Mouse (Mus musculus) forebrain, embryonic 16.5 days (tissue): ENCODE measurements around the gene 4931409K22Rik. TPM values are rescaled to one million over a fixed set of nuclear protein-coding genes. Genes with fewer than 3 reads are reported as not detected.
"Not testable (repeated sequence)": the region's sequence is repeated elsewhere in the genome, so short reads cannot be mapped to it uniquely, and the experiment has no call there.

Experiments used
- ATAC-seq: fragments of 200-750 bp; cut with Nextera tagmentation; 2 replicates; pipeline ENCODE4 v1.8.0; 2017; ENCODE audit warnings: mild to moderate bottlenecking, moderate library complexity
- H3K27ac ChIP-seq: fragments of 300-500 bp; sonication (generic); 2 replicates; pipeline ENCODE4 v1.5.1; 2014; ENCODE audit warnings: low read length, control low read depth
- H3K27me3 ChIP-seq: fragments of 300-500 bp; sonication (generic); replicated peaks from 2 replicates; pipeline ENCODE4 v1.6.1; 2014; ENCODE audit warnings: low read length; ENCODE audit not compliant: control insufficient read depth, insufficient read depth
- H3K36me3 ChIP-seq: fragments of 300-500 bp; sonication (generic); 2 replicates; pipeline ENCODE4 v1.6.1; 2014; ENCODE audit not compliant: control insufficient read depth, insufficient read depth
- H3K4me1 ChIP-seq: fragments of 300-500 bp; sonication (generic); replicated peaks from 2 replicates; pipeline ENCODE4 v1.6.1; 2014; ENCODE audit warnings: low read length; ENCODE audit not compliant: control insufficient read depth, insufficient read depth
- H3K4me2 ChIP-seq: fragments of 300-500 bp; sonication (generic); 2 replicates; pipeline ENCODE4 v1.6.1; 2014; ENCODE audit warnings: mild to moderate bottlenecking, low read length, control low read depth
- H3K4me3 ChIP-seq: fragments of 300-500 bp; sonication (generic); replicated peaks from 2 replicates; pipeline ENCODE4 v1.5.1; 2014; ENCODE audit warnings: mild to moderate bottlenecking, low read length, control low read depth
- H3K9ac ChIP-seq: fragments of 300-500 bp; sonication (generic); replicated peaks from 2 replicates; pipeline ENCODE4 v1.6.1; 2014; ENCODE audit warnings: low read depth, low read length, control low read depth
- H3K9me3 ChIP-seq: fragments of 300-500 bp; sonication (generic); 2 replicates; pipeline ENCODE4 v1.6.1; 2016; ENCODE audit warnings: low read length; ENCODE audit not compliant: control insufficient read depth
- WGBS: fragments of 180-500 bp; shearing (Covaris S2); extraction: QIAGEN DNeasy Blood & Tissue Kit; methylation state at CpG from one replicate; pipeline ENCODE4 v1.1.7; 2014; 5-methylcytosine and 5-hydroxymethylcytosine counted together
- polyA plus RNA-seq: library from polyadenylated mRNA; unstranded; fragments of >200 nt; fragmentation: Nextera tagmentation; extraction: Ambion mirVana; gene quantifications from 2 replicates; pipeline ENCODE4 v1.2.1, GENCODE M21; 2015

The 4931409K22Rik gene
- polyA plus RNA-seq, 1 experiment from 2014 or later = 0.35 TPM

DNA sequence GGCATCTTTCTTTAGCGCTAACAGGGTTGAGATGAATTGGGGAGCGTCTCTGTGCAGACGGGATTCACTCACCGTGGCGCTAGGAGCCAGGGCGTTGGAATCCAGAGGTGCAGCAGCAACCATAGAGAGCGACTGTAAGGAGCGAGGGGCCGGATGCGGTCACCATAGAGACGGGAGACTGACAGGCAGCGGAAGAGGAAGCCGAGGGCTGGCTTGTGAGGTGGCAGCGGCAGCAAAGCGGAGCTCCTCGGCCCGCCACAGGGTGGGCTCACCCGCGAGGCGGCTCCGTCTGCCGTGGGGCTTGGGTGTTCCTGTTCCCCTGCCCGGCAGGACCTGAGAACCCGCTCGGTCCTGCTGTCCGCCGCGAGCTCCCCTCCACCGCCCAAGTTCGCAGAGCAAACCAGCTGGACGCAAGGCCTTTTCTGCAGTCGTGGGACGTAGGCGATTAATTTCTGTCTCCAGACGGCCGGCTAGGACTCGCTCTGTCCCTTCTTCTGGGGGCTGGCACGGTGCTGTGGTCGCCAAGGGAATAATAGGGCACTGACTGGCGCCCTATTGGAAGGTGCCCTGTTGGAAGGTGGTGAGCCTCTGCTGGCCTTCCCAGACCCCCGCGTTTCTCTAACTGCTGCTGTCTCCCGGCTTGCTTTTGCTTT lies 30.1 kb upstream of the 4931409K22Rik start, which contains the start of gene Chpf2:
Gene Chpf2, plus strand, starts transcription at position 195 of the 653 bp plus-strand sequence.
- Histone ChIP-seq H3K27me3 (no peaks in the 10 kb centered on the region), H3K9ac (peak within 1 kb of the TSS; percentile 86), H3K9me3 (no peaks in the 10 kb centered on the region), H3K36me3 (peaks cover 5% of the 10 kb centered on the region), H3K27ac (peak within 1 kb of the TSS; percentile 75), H3K4me1 (peaks cover 24% of the 10 kb centered on the region), H3K4me3 (peak within 1 kb of the TSS; percentile 73), H3K4me2 (peak within 1 kb of the TSS; percentile 72)
- under 1% methylated on average over 43 of the region's 43 CpGs for WGBS
- ATAC-seq = peak; percentile 96

- ATAC-seq = peak; percentile 35
- H3K4me2 ChIP-seq = peak overlapping the region; percentile 72
- H3K9ac ChIP-seq = peak overlapping the region; percentile 86
- H3K27me3 ChIP-seq = no peaks in the 10 kb centered on the region
- WGBS = 9% methylated on average over 8 of the region's 8 CpGs
- peak overlapping the region; percentile 73 for H3K4me3 ChIP-seq
- peaks cover 2% of the 10 kb centered on the region; the same call in 1 of the 2 replicates for H3K36me3 ChIP-seq
- peak overlapping the region; percentile 7 for H3K27ac ChIP-seq
- peaks cover 19% of the 10 kb centered on the region for H3K4me1 ChIP-seq
- H3K9me3 ChIP-seq = no peaks in the 10 kb centered on the region
These were observed 29.5 kb upstream of the 4931409K22Rik start for GRCm38 (mm10) chr5:24586106-24586505.

DNA sequence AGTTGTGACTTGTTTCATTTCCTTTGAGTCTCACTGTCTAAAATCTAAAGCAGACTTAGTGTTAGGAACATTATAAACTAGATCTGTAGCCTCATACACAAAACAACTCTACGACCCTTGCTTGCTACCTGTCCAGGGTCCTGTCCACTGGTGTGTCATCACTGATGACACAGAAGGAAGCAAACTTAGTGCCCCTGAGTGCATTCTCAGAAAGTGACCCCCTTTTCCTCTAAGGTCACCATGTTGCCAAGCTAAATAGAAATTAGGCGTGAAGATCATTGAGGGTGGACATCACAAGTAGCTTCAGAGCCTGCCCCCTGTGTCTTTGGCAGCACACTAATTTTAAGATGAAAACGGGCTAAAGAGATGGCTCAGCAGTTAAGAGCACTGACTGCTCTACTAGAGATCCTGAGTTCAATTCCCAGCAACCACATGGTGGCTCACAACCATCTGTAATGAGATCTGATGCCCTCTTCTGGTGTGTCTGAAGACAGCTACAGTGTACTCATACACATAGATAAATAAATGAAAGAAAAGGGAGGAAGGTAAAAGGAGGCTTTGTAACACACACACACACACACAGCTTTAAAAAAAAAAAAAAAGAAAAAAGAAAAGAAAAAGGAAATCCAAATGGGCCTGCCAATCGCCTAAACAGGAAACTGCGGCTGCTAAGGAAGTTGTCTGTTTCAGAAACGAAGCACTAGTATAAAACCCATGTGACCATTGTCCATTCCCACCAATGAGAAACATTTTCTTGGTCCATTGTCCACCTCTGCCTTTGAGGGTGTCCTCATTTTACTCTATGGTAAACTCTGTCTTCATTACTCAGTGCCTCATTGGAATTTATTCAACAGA lies 21.7 kb upstream of the 4931409K22Rik start:
- Histone ChIP-seq H3K4me2 (peak overlapping the region; percentile 75), H3K36me3 (0 out of 2 replicates have a peak, but pooled peaks cover 9% of the 10 kb centered on the region), H3K4me3 (peak overlapping the region; percentile 49), H3K27me3 (no peaks in the 10 kb centered on the region), H3K4me1 (peaks cover 14% of the 10 kb centered on the region), H3K27ac (no peak overlapping the region), H3K9me3 (no peaks in the 10 kb centered on the region), H3K9ac (peak overlapping the region; percentile 45; the same call in 1 of the 2 replicates)
- 71% methylated on average over 6 of the region's 6 CpGs for whole genome bisulfite sequencing
- no peak for ATAC-seq

GRCm38 (mm10) chr5:24577183-24577929 lies 20.7 kb upstream of the 4931409K22Rik start, which contains the start of gene Abcf2:
Abcf2 (minus strand) TSS chr5:24577467.
- Histone ChIP-seq H3K27ac (peak within 1 kb of the TSS; percentile 71; the same call in 1 of the 2 replicates), H3K36me3 (peaks cover 13% of the 10 kb centered on the region; the same call in 1 of the 2 replicates), H3K4me1 (peaks cover 14% of the 10 kb centered on the region), H3K9ac (peak within 1 kb of the TSS; percentile 72), H3K9me3 (no peaks in the 10 kb centered on the region), H3K27me3 (no peaks in the 10 kb centered on the region), H3K4me3 (peak within 1 kb of the TSS; percentile 79), H3K4me2 (peak within 1 kb of the TSS; percentile 97)
- peak; percentile 97 for ATAC-seq
- WGBS = under 1% methylated on average over 48 of the region's 48 CpGs

DNA sequence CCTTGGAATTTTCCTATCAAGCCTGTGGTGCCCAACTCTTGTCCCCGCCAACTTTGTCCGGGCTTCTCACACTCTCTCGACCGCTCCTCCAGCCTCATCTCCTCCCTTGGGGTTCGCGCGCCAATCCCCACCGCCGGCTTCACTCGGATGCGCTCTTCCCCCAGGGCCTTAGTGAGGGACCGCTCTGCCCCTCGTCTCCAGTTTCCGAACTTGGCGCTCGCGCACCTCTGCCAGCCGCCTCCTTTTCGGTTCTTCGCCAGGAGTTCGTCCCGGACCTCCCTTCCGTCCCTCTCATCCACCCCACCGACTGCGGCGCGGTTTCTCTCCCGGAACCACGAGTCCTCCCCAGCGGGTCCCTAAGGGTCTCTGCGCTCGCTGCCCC lies 20.2 kb upstream of the 4931409K22Rik start:
- Histone ChIP-seq H3K27me3 (no peaks in the 10 kb centered on the region), H3K36me3 (peaks cover 13% of the 10 kb centered on the region), H3K9ac (peak overlapping the region; percentile 72), H3K4me1 (peaks cover 14% of the 10 kb centered on the region), H3K9me3 (no peaks in the 10 kb centered on the region), H3K4me3 (peak overlapping the region; percentile 79), H3K27ac (peak overlapping the region; percentile 65; the same call in 1 of the 2 replicates), H3K4me2 (peak overlapping the region; percentile 97)
- peak; percentile 16 for ATAC-seq
- under 1% methylated on average over 32 of the region's 32 CpGs for WGBS

DNA sequence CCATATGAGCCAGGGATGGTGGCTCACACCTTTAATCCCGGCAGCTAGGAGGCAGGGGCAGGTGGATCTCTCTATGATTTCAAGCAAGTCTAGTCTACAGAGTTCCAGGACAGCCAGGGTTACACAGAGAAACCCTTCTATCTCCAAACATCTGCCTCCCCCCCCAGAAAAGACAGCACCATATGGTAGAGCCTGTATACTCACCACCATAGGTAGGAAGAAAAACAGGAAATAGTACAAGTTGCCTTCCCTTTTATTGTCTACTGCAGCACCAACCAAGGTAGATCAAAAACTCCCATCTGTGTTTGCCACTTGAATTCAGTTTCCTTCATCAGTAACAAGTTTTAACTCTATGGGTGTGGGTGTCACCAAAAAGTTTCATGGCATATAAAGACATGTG lies 19.3 kb upstream of the 4931409K22Rik start:
- H3K27me3 ChIP-seq = no peaks in the 10 kb centered on the region
- no peak overlapping the region for H3K9ac ChIP-seq
- H3K4me3 ChIP-seq = no peak overlapping the region
- H3K4me1 ChIP-seq = peaks cover 14% of the 10 kb centered on the region
- no peaks in the 10 kb centered on the region for H3K9me3 ChIP-seq
- WGBS = 76% methylated on average over 1 of the region's 1 CpGs
- H3K27ac ChIP-seq = no peak overlapping the region
- no peak for ATAC-seq
- peaks cover 21% of the 10 kb centered on the region for H3K36me3 ChIP-seq
- H3K4me2 ChIP-seq = peak overlapping the region; percentile 97

DNA sequence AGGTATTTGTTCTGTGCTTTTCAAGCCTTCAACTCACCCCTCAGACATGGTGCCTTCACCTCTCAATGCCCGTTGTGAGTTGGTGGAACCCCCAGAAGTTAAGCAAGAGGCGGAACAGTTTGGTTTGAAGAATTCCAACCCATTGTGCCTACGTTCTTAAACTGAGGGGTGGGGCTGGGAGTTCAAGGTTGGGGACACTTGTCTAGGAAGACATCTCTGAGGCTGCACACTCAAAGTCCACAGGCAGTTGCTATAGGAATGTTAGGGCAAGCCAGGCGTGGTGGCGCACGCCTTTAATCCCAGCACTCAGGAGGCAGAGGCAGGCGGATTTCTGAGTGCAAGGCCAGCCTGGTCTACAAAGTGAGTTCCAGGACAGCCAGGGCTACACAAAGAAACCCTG lies 1.3 kb downstream of the 4931409K22Rik start:
- H3K9me3 ChIP-seq, ATAC-seq, H3K9ac ChIP-seq, H3K4me3 ChIP-seq, H3K27ac ChIP-seq, H3K4me2 ChIP-seq, H3K36me3 ChIP-seq, H3K27me3 ChIP-seq: not testable (repeated sequence)
- 98% methylated on average over 7 of the region's 7 CpGs for WGBS
- peaks cover 13% of the 10 kb centered on the region for H3K4me1 ChIP-seq

- Histone ChIP-seq H3K9me3 (no peaks in the 10 kb centered on the region), H3K27me3 (no peaks in the 10 kb centered on the region), H3K4me2 (no peak overlapping the region), H3K36me3 (no peaks in the 10 kb centered on the region), H3K4me3 (no peak overlapping the region), H3K4me1 (peaks cover 14% of the 10 kb centered on the region), H3K9ac (no peak overlapping the region), H3K27ac (no peak overlapping the region)
- no peak for ATAC-seq
- 85% methylated on average over 5 of the region's 5 CpGs for WGBS
These were observed 2.9 kb downstream of the 4931409K22Rik start for GRCm38 (mm10) chr5:24553621-24554244.
